Mouse (Mus musculus) heart, postnatal 0 days (tissue): ENCODE results near the gene Troap. TPM values are rescaled to one million over a fixed set of nuclear protein-coding genes. Genes with fewer than 3 reads are reported as not detected.
"Not testable (repeated sequence)": the region's sequence is repeated elsewhere in the genome, so short reads cannot be mapped to it uniquely, and the experiment has no call there.

Source experiments
- ATAC-seq: fragments of 200-750 bp; cut with Nextera tagmentation; 2 replicates; pipeline ENCODE4 v1.8.0; 2017; ENCODE audit warnings: low read depth, moderate number of reproducible peaks, moderate library complexity; ENCODE audit not compliant: insufficient read depth
- DNase-seq: peaks from one replicate; pipeline ENCODE4 v3.0.0-alpha.2; 2016; ENCODE audit warnings: low spot score
- H3K27ac ChIP-seq: fragments of 300-500 bp; sonication (generic); 2 replicates; pipeline ENCODE4 v1.5.1; 2014; ENCODE audit warnings: low read depth, mild to moderate bottlenecking
- H3K27me3 ChIP-seq: fragments of 300-500 bp; sonication (generic); 2 replicates; pipeline ENCODE4 v1.6.1; 2014; ENCODE audit warnings: low read length, mixed read lengths; ENCODE audit not compliant: control insufficient read depth, insufficient read depth
- H3K36me3 ChIP-seq: fragments of 300-500 bp; sonication (generic); replicated peaks from 2 replicates; pipeline ENCODE4 v1.6.1; 2014; ENCODE audit warnings: low read length, mixed read lengths; ENCODE audit not compliant: control insufficient read depth, insufficient read depth
- H3K4me1 ChIP-seq: fragments of 300-500 bp; sonication (generic); 2 replicates; pipeline ENCODE4 v1.6.1; 2014; ENCODE audit warnings: antibody characterized with exemption; ENCODE audit not compliant: control insufficient read depth, insufficient read depth
- H3K4me2 ChIP-seq: fragments of 300-500 bp; sonication (generic); 2 replicates; pipeline ENCODE4 v1.6.1; 2014; ENCODE audit warnings: low read depth, mild to moderate bottlenecking, low read length, moderate library complexity
- H3K4me3 ChIP-seq: fragments of 300-500 bp; sonication (generic); 2 replicates; pipeline ENCODE4 v1.5.1; 2014; ENCODE audit warnings: low read depth, low read length
- H3K9ac ChIP-seq: fragments of 300-500 bp; sonication (generic); replicated peaks from 2 replicates; pipeline ENCODE4 v1.6.1; 2014; ENCODE audit warnings: low read depth, low read length, mixed read lengths
- H3K9me3 ChIP-seq: fragments of 300-500 bp; sonication (generic); replicated peaks from 2 replicates; pipeline ENCODE4 v1.6.1; 2016; ENCODE audit warnings: low read length; ENCODE audit not compliant: control insufficient read depth
- CTCF ChIP-seq: IDR thresholded peaks from 2 replicates; pipeline ENCODE4 v1.5.1; 2016; ENCODE audit warnings: antibody characterized with exemption, control low read depth, low read depth
- EP300 ChIP-seq: IDR thresholded peaks from 2 replicates; pipeline ENCODE4 v1.6.1; 2016; ENCODE audit warnings: antibody characterized with exemption, low read depth
- WGBS: fragments of 180-500 bp; shearing (Covaris S2); extraction: QIAGEN DNeasy Blood & Tissue Kit; methylation state at CpG from one replicate; pipeline ENCODE4 v1.1.7; 2014; 5-methylcytosine and 5-hydroxymethylcytosine counted together
- polyA plus RNA-seq: library from polyadenylated mRNA; unstranded; fragments of >200 nt; fragmentation: Nextera tagmentation; extraction: Ambion mirVana; gene quantifications from 2 replicates; pipeline ENCODE4 v1.2.1, GENCODE M21; 2015
- total RNA-seq: library from RNA; depleted of rRNA; stranded (reverse); fragments of >200 nt; gene quantifications from 2 replicates; pipeline ENCODE4 v1.2.3, GENCODE M21; 2014; ENCODE audit warnings: low replicate concordance

Troap gene
- total and polyA plus RNA-seq, 2 experiments from 2014 or later, result 7.0 to 19.1 TPM

- 79% methylated on average over 5 of the region's 5 CpGs for WGBS
- H3K27ac ChIP-seq, result no peak overlapping the region
- 0 out of 2 replicates have a peak, but pooled peaks cover 5% of the 10 kb centered on the region for H3K27me3 ChIP-seq
- H3K9me3 ChIP-seq, result no peaks in the 10 kb centered on the region
- H3K36me3 ChIP-seq, result peaks cover 9% of the 10 kb centered on the region
- no peak overlapping the region for H3K9ac ChIP-seq
- H3K4me3 ChIP-seq, result no peak overlapping the region
- no peak overlapping the region for H3K4me2 ChIP-seq
- DNase-seq (no peak), ATAC-seq (no peak)
- TF ChIP-seq EP300, result no peak
- no peak for TF ChIP-seq CTCF
- no peaks in the 10 kb centered on the region for H3K4me1 ChIP-seq
These were observed 32.0 kb upstream of the Troap start for GRCm38 (mm10) chr15:99042334-99042733.

GRCm38 (mm10) chr15:99044854-99045253 lies 29.5 kb upstream of the Troap start:
- DNase-seq, result peak; percentile 28
- TF ChIP-seq CTCF, result no peak
- TF ChIP-seq EP300, result no peak

GRCm38 (mm10) chr15:99045734-99046133 lies 28.6 kb upstream of the Troap start:
- WGBS, result 76% methylated on average over 6 of the region's 6 CpGs
- H3K9ac ChIP-seq, H3K9me3 ChIP-seq, H3K36me3 ChIP-seq, H3K27ac ChIP-seq, H3K27me3 ChIP-seq, H3K4me1 ChIP-seq, DNase-seq, ATAC-seq, H3K4me2 ChIP-seq, H3K4me3 ChIP-seq: not testable (repeated sequence)

More at GRCm38 (mm10) chr15:99044854-99045253, 29.5 kb upstream of the Troap start:
- no peak overlapping the region for H3K4me2 ChIP-seq
- ATAC-seq, result peak; percentile 40; the same call in 1 of the 2 replicates
- H3K36me3 ChIP-seq, result no peaks in the 10 kb centered on the region
- no peak overlapping the region for H3K9ac ChIP-seq
- no peaks in the 10 kb centered on the region for H3K9me3 ChIP-seq
- H3K4me3 ChIP-seq, result no peak overlapping the region
- no peaks in the 10 kb centered on the region for H3K4me1 ChIP-seq
- H3K27me3 ChIP-seq, result 0 out of 2 replicates have a peak, but pooled peaks cover 5% of the 10 kb centered on the region
- H3K27ac ChIP-seq, result no peak overlapping the region
- WGBS, result 26% methylated on average over 3 of the region's 3 CpGs

GRCm38 (mm10) chr15:99049473-99050253 lies 24.7 kb upstream of the Troap start:
- no peak overlapping the region for H3K9ac ChIP-seq
- no peak overlapping the region for H3K27ac ChIP-seq
- no peaks in the 10 kb centered on the region for H3K9me3 ChIP-seq
- peaks cover 32% of the 10 kb centered on the region for H3K27me3 ChIP-seq
- DNase-seq (peak; percentile 76), ATAC-seq (no peak)
- TF ChIP-seq CTCF, result peak; percentile 92
- no peak for TF ChIP-seq EP300
- H3K36me3 ChIP-seq, result no peaks in the 10 kb centered on the region
- 33% methylated on average over 13 of the region's 13 CpGs for WGBS
- H3K4me3 ChIP-seq, result no peak overlapping the region
- H3K4me2 ChIP-seq, result no peak overlapping the region
- no peaks in the 10 kb centered on the region for H3K4me1 ChIP-seq

GRCm38 (mm10) chr15:99053373-99053772 lies 21.0 kb upstream of the Troap start:
- no peak overlapping the region for H3K4me2 ChIP-seq
- DNase-seq, result no peak
- no peaks in the 10 kb centered on the region for H3K36me3 ChIP-seq

More at GRCm38 (mm10) chr15:99053373-99053772, 21.0 kb upstream of the Troap start:
- H3K27ac ChIP-seq, result no peak overlapping the region
- H3K4me3 ChIP-seq, result no peak overlapping the region
- peaks cover 4% of the 10 kb centered on the region; the same call in 1 of the 2 replicates for H3K4me1 ChIP-seq
- ATAC-seq, result no peak; the same call in 1 of the 2 replicates
- peaks cover 64% of the 10 kb centered on the region for H3K27me3 ChIP-seq
- H3K9me3 ChIP-seq, result no peaks in the 10 kb centered on the region
- H3K9ac ChIP-seq, result no peak overlapping the region
- TF ChIP-seq EP300, result no peak
- TF ChIP-seq CTCF, result no peak
- 20% methylated on average over 9 of the region's 9 CpGs for WGBS
